Mouse (Mus musculus): ENCODE results near the gene Hsf2bp. TPM values are rescaled to one million over a fixed set of nuclear protein-coding genes. Genes with fewer than 3 reads are reported as not detected.

The Hsf2bp gene
- polyA plus RNA-seq, 1 experiment from 2014 or later, result 0.99 TPM

GRCm38 (mm10) chr17:31994132-31994531 is 42.0 kb downstream of the Hsf2bp start:
- ATAC-seq (ENCODE audit: low FRiP score, low TSS enrichment), result no peak
- Histone ChIP-seq H3K9me3 (ENCODE audit: low read length) (no peaks in the 10 kb centered on the region), H3K9ac (replicated peaks; ENCODE audit: low read length) (no peak overlapping the region), H3K4me1 (ENCODE audit: insufficient read depth, low read length) (no peaks in the 10 kb centered on the region), H3K4me3 (ENCODE audit: low read length) (no peak overlapping the region), H3K4me2 (replicated peaks; ENCODE audit: low read depth, low read length) (no peak overlapping the region), H3K36me3 (ENCODE audit: insufficient read depth, low read length) (no peaks in the 10 kb centered on the region), H3K27ac (ENCODE audit: low read length) (no peak overlapping the region), H3K27me3 (ENCODE audit: insufficient read depth, low read length) (no peaks in the 10 kb centered on the region)

GRCm38 (mm10) chr17:31993354-31993753 is 42.8 kb downstream of the Hsf2bp start:
- Histone ChIP-seq H3K4me2 (replicated peaks; ENCODE audit: low read depth, low read length) (no peak overlapping the region), H3K36me3 (ENCODE audit: insufficient read depth, low read length) (no peaks in the 10 kb centered on the region), H3K27ac (ENCODE audit: low read length) (no peak overlapping the region), H3K9me3 (ENCODE audit: low read length) (no peaks in the 10 kb centered on the region), H3K9ac (replicated peaks; ENCODE audit: low read length) (no peak overlapping the region), H3K4me3 (ENCODE audit: low read length) (no peak overlapping the region), H3K4me1 (ENCODE audit: insufficient read depth, low read length) (no peaks in the 10 kb centered on the region), H3K27me3 (ENCODE audit: insufficient read depth, low read length) (no peaks in the 10 kb centered on the region)
- no peak for ATAC-seq (ENCODE audit: low FRiP score, low TSS enrichment)
- 75% methylated on average over 1 of the region's 1 CpGs for WGBS

DNA sequence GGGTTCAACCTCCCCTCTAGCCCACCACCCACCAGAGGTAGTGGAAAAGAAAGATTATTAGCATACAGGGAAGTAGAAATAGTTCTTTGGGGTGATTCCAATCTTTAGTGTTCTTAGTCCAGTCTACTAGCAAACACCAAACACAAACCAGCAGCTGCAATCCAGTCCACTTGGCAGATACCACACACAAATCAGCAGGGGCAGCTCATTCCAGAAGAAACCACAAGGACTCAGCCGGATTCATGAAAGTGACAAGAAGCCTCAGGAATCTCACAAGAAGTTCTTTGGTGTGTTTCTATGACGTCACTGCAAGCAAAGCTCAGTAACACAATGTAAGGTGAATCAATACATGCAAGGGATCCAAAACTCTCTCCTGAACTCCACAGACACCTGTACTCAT is 44.1 kb downstream of the Hsf2bp start:
- WGBS, result 73% methylated on average over 2 of the region's 2 CpGs
- H3K9ac ChIP-seq (replicated peaks; ENCODE audit: low read length), result no peak overlapping the region

GRCm38 (mm10) chr17:31989035-31989434 is 47.1 kb downstream of the Hsf2bp start:
- H3K4me2 ChIP-seq (replicated peaks; ENCODE audit: low read depth, low read length), result no peak overlapping the region

More for the DNA sequence above, 44.1 kb downstream of the Hsf2bp start:
- Histone ChIP-seq H3K27me3 (ENCODE audit: insufficient read depth, low read length) (no peaks in the 10 kb centered on the region), H3K4me2 (replicated peaks; ENCODE audit: low read depth, low read length) (no peak overlapping the region), H3K4me3 (ENCODE audit: low read length) (no peak overlapping the region), H3K4me1 (ENCODE audit: insufficient read depth, low read length) (no peaks in the 10 kb centered on the region), H3K36me3 (ENCODE audit: insufficient read depth, low read length) (no peaks in the 10 kb centered on the region), H3K27ac (ENCODE audit: low read length) (no peak overlapping the region), H3K9me3 (ENCODE audit: low read length) (no peaks in the 10 kb centered on the region)
- ATAC-seq (ENCODE audit: low FRiP score, low TSS enrichment), result no peak

GRCm38 (mm10) chr17:31986915-31987314 is 49.2 kb downstream of the Hsf2bp start:
- no peak overlapping the region for H3K27ac ChIP-seq (ENCODE audit: low read length)
- no peaks in the 10 kb centered on the region for H3K9me3 ChIP-seq (ENCODE audit: low read length)
- H3K9ac ChIP-seq (replicated peaks; ENCODE audit: low read length), result no peak overlapping the region
- ATAC-seq (ENCODE audit: low FRiP score, low TSS enrichment), result no peak
- H3K4me1 ChIP-seq (ENCODE audit: insufficient read depth, low read length), result no peaks in the 10 kb centered on the region
- H3K36me3 ChIP-seq (ENCODE audit: insufficient read depth, low read length), result no peaks in the 10 kb centered on the region
- no peak overlapping the region for H3K4me3 ChIP-seq (ENCODE audit: low read length)
- no peaks in the 10 kb centered on the region for H3K27me3 ChIP-seq (ENCODE audit: insufficient read depth, low read length)
- H3K4me2 ChIP-seq (replicated peaks; ENCODE audit: low read depth, low read length), result no peak overlapping the region
- WGBS, result 74% methylated on average over 1 of the region's 1 CpGs

More at GRCm38 (mm10) chr17:31989035-31989434, 47.1 kb downstream of the Hsf2bp start:
- no peak overlapping the region for H3K27ac ChIP-seq (ENCODE audit: low read length)
- ATAC-seq (ENCODE audit: low FRiP score, low TSS enrichment), result no peak
- no peaks in the 10 kb centered on the region for H3K4me1 ChIP-seq (ENCODE audit: insufficient read depth, low read length)
- no peak overlapping the region for H3K4me3 ChIP-seq (ENCODE audit: low read length)
- H3K9ac ChIP-seq (replicated peaks; ENCODE audit: low read length), result no peak overlapping the region
- H3K27me3 ChIP-seq (ENCODE audit: insufficient read depth, low read length), result no peaks in the 10 kb centered on the region
- WGBS, result 79% methylated on average over 2 of the region's 2 CpGs
- H3K36me3 ChIP-seq (ENCODE audit: insufficient read depth, low read length), result no peaks in the 10 kb centered on the region
- no peaks in the 10 kb centered on the region for H3K9me3 ChIP-seq (ENCODE audit: low read length)

DNA sequence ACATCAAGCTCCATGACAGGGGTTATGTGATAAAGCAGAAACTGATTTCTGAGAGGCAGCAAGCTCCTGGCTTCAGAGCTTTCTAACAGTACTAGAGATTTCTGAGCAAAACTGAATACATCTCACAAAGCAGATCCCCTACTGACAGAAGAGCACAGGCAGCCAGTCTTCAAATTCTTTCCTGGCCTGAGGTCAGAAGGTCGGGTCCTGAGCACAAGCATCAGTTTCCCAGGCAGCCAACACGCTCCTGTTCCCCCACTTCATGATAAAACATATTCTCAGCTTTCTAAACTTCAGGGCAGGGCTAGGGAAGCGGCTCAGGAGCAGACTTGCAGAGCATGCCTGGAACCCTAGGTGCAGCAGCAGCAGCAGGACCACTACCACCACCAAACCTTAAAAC is 52.7 kb downstream of the Hsf2bp start:
- 45% methylated on average over 3 of the region's 3 CpGs for whole genome bisulfite sequencing
- no peak overlapping the region for H3K9ac ChIP-seq (replicated peaks; ENCODE audit: low read length)
- no peaks in the 10 kb centered on the region for H3K4me1 ChIP-seq (ENCODE audit: insufficient read depth, low read length)
- H3K36me3 ChIP-seq (ENCODE audit: insufficient read depth, low read length), result no peaks in the 10 kb centered on the region
- H3K27ac ChIP-seq (ENCODE audit: low read length), result no peak overlapping the region
- ATAC-seq (ENCODE audit: low FRiP score, low TSS enrichment), result no peak
- no peaks in the 10 kb centered on the region for H3K27me3 ChIP-seq (ENCODE audit: insufficient read depth, low read length)
- H3K4me2 ChIP-seq (replicated peaks; ENCODE audit: low read depth, low read length), result no peak overlapping the region
- H3K9me3 ChIP-seq (ENCODE audit: low read length), result no peaks in the 10 kb centered on the region
- no peak overlapping the region for H3K4me3 ChIP-seq (ENCODE audit: low read length)

DNA sequence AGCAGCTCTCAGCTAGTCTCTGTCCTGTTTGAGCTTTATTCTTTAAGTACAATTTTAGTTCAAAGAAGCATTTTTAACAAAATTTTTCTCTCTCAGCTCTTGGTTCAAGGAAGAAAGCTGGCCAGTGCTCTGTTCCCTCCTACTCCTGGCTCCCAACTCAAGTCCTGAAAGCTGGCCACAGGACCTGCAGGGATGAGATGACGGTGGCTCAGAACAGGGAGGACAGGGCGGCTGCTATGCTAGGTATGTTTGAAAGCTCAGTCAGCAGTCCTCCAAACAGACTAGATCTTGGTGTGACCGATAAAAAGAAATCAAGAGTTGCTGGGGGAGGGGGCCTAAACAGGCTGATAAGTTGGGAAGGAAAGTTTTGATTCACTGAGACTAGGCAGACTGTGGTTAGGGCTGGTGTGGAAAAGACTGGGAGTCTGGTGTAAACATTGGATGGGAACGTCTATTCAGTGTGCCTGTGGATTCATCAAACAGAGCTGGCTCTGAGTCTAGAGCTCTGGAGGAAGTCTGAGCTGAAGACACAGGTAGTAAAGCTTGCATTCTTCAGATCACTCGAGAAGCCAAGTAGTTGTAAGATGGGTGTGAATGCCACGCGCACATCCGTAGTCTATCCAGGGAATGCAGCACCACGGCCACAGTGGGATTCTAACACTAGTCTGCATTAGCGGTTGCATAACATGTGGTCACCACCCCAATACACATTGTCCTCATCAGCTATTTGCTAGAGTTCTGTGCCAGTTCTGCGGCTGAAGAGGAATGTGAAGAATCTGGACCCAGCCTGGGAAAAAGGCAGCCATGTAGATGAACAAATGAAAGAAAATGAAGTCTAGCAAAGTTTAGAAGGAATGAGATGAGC is 53.6 kb downstream of the Hsf2bp start:
- WGBS, result 84% methylated on average over 11 of the region's 11 CpGs
- no peak for ATAC-seq (ENCODE audit: low FRiP score, low TSS enrichment)
- no peak overlapping the region for H3K27ac ChIP-seq (ENCODE audit: low read length)

DNA sequence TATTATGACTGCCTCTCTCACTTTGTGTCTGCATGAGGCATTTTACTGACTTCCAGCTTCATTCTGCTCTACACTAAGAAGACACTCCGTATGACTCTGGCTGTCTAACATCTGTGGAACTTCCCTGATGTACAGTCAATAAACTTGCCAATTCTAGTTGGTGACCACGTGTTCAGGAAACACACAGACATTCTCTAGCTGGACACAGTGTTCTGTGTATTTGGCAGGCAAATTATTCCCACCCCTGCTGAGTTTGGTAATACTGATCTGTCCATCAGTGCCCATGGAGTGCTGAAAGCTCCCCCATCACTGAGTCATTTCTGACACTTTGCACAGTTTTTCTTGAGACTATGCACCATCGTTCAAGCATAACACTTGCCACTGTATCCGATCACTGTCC is 56.3 kb downstream of the Hsf2bp start:
- WGBS, result 67% methylated on average over 4 of the region's 4 CpGs
- Histone ChIP-seq H3K36me3 (ENCODE audit: insufficient read depth, low read length) (no peaks in the 10 kb centered on the region), H3K27me3 (ENCODE audit: insufficient read depth, low read length) (no peaks in the 10 kb centered on the region), H3K27ac (ENCODE audit: low read length) (no peak overlapping the region), H3K4me2 (replicated peaks; ENCODE audit: low read depth, low read length) (no peak overlapping the region), H3K9ac (replicated peaks; ENCODE audit: low read length) (no peak overlapping the region), H3K4me3 (ENCODE audit: low read length) (no peak overlapping the region), H3K9me3 (ENCODE audit: low read length) (no peaks in the 10 kb centered on the region), H3K4me1 (ENCODE audit: insufficient read depth, low read length) (no peaks in the 10 kb centered on the region)
- no peak for ATAC-seq (ENCODE audit: low FRiP score, low TSS enrichment)

More for the DNA sequence above, 53.6 kb downstream of the Hsf2bp start:
- Histone ChIP-seq H3K4me3 (ENCODE audit: low read length) (no peak overlapping the region), H3K4me2 (replicated peaks; ENCODE audit: low read depth, low read length) (no peak overlapping the region), H3K27me3 (ENCODE audit: insufficient read depth, low read length) (no peaks in the 10 kb centered on the region), H3K36me3 (ENCODE audit: insufficient read depth, low read length) (no peaks in the 10 kb centered on the region), H3K4me1 (ENCODE audit: insufficient read depth, low read length) (no peaks in the 10 kb centered on the region), H3K9ac (replicated peaks; ENCODE audit: low read length) (no peak overlapping the region), H3K9me3 (ENCODE audit: low read length) (no peaks in the 10 kb centered on the region)

- H3K4me3 ChIP-seq (ENCODE audit: low read length), result no peak overlapping the region
- ATAC-seq (ENCODE audit: low FRiP score, low TSS enrichment), result no peak
- H3K36me3 ChIP-seq (ENCODE audit: insufficient read depth, low read length), result no peaks in the 10 kb centered on the region
- no peak overlapping the region for H3K9ac ChIP-seq (replicated peaks; ENCODE audit: low read length)
- H3K4me2 ChIP-seq (replicated peaks; ENCODE audit: low read depth, low read length), result no peak overlapping the region
- no peaks in the 10 kb centered on the region for H3K9me3 ChIP-seq (ENCODE audit: low read length)
- no peaks in the 10 kb centered on the region for H3K27me3 ChIP-seq (ENCODE audit: insufficient read depth, low read length)
- no peaks in the 10 kb centered on the region for H3K4me1 ChIP-seq (ENCODE audit: insufficient read depth, low read length)
- no peak overlapping the region for H3K27ac ChIP-seq (ENCODE audit: low read length)
These were observed 59.0 kb downstream of the Hsf2bp start for GRCm38 (mm10) chr17:31977131-31977530.

DNA sequence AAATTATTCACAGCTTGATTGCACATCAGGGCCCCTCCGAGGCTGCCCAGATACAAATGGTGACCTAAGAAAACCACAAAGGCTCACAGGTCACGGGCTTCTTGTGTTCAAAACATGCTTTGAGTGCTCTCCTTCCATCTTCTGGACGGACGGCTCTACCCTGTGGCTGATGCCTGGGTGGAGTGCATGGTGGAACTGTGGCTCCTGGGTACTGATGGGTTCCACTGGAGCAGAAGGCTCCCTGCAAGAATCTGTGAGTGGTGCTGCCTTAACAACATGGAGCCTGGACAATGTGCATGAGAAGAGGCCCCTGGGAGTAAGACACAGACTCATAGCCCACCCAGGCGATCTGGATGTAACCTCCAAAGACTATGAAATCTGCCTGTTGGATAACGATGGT is 59.6 kb downstream of the Hsf2bp start:
- WGBS, result 74% methylated on average over 6 of the region's 6 CpGs
- Histone ChIP-seq H3K27ac (ENCODE audit: low read length) (no peak overlapping the region), H3K4me2 (replicated peaks; ENCODE audit: low read depth, low read length) (no peak overlapping the region), H3K27me3 (ENCODE audit: insufficient read depth, low read length) (no peaks in the 10 kb centered on the region), H3K9ac (replicated peaks; ENCODE audit: low read length) (no peak overlapping the region), H3K36me3 (ENCODE audit: insufficient read depth, low read length) (no peaks in the 10 kb centered on the region), H3K9me3 (ENCODE audit: low read length) (no peaks in the 10 kb centered on the region), H3K4me3 (ENCODE audit: low read length) (no peak overlapping the region), H3K4me1 (ENCODE audit: insufficient read depth, low read length) (no peaks in the 10 kb centered on the region)
- no peak for ATAC-seq (ENCODE audit: low FRiP score, low TSS enrichment)

Data from kidney, embryonic 16.5 days (tissue).